Mouse (Mus musculus): ENCODE measurements at regions not wholly inside any gene's neighbourhood (a gene's known extent, or its start where the extent isn't known, plus 50 kb on each side); places are given as distances from the start of the nearest gene placed in this dataset.

GRCm38 (mm10) chr7:115372921-115373320 is 629.4 kb downstream of the Insc start:
- TF ChIP-seq IRF4 (IDR thresholded peaks at IDR 0.05; ENCODE audit: low read depth, low read length) (no peak), BHLHE40 (IDR thresholded peaks at IDR 0.05; ENCODE audit: low read depth, low read length) (no peak), POLR2A (IDR thresholded peaks at IDR 0.05; ENCODE audit: low read depth, low read length) (no peak), KAT2A (IDR thresholded peaks at IDR 0.05; ENCODE audit: insufficient replicate concordance, low read length) (no peak), MEF2A (IDR thresholded peaks at IDR 0.05; ENCODE audit: borderline replicate concordance, low read depth, low read length) (no peak), SMC3 (IDR thresholded peaks at IDR 0.05; ENCODE audit: low read depth, low read length) (no peak), E2F4 (IDR thresholded peaks at IDR 0.05; ENCODE audit: insufficient replicate concordance, low read depth, low read length) (no peak), EP300 (IDR thresholded peaks at IDR 0.05; ENCODE audit: low read length) (no peak), MAFK (IDR thresholded peaks at IDR 0.05; ENCODE audit: insufficient replicate concordance, low read length) (no peak), POLR2AphosphoS2 (IDR thresholded peaks at IDR 0.05; ENCODE audit: low read depth, low read length) (no peak)

All from CH12.LX (cell line).